Mouse (Mus musculus): ENCODE measurements around the gene Pex3. TPM values are rescaled to one million over a fixed set of nuclear protein-coding genes. Genes with fewer than 3 reads are reported as not detected.

Pex3 gene
- polyA plus RNA-seq, 1 experiment from 2014 or later, result 31.0 TPM

GRCm38 (mm10) chr10:13572410-13572809 lies 19.5 kb upstream of the Pex3 start:
- Histone ChIP-seq H3K36me3 (ENCODE audit: control insufficient read depth, insufficient read depth, low read length) (no peaks in the 10 kb centered on the region), H3K4me2 (ENCODE audit: low read length) (no peak overlapping the region), H3K9me3 (ENCODE audit: control insufficient read depth, low read length) (no peaks in the 10 kb centered on the region), H3K27ac (ENCODE audit: low read depth, low read length) (no peak overlapping the region), H3K4me3 (ENCODE audit: low read length) (no peak overlapping the region), H3K27me3 (replicated peaks; ENCODE audit: control insufficient read depth, insufficient read depth, low read length) (no peaks in the 10 kb centered on the region), H3K9ac (ENCODE audit: low read depth, low read length) (no peak overlapping the region), H3K4me1 (ENCODE audit: control insufficient read depth, insufficient read depth, low read depth, low read length) (peaks cover 4% of the 10 kb centered on the region)
- no peak for ATAC-seq
- 89% methylated on average over 6 of the region's 6 CpGs for WGBS

- Histone ChIP-seq H3K9ac (ENCODE audit: low read depth, low read length) (no peak overlapping the region), H3K27ac (ENCODE audit: low read depth, low read length) (no peak overlapping the region), H3K9me3 (ENCODE audit: control insufficient read depth, low read length) (no peaks in the 10 kb centered on the region), H3K4me2 (ENCODE audit: low read length) (no peak overlapping the region), H3K36me3 (ENCODE audit: control insufficient read depth, insufficient read depth, low read length) (no peaks in the 10 kb centered on the region), H3K4me3 (ENCODE audit: low read length) (no peak overlapping the region), H3K27me3 (replicated peaks; ENCODE audit: control insufficient read depth, insufficient read depth, low read length) (no peaks in the 10 kb centered on the region), H3K4me1 (ENCODE audit: control insufficient read depth, insufficient read depth, low read depth, low read length) (peaks cover 4% of the 10 kb centered on the region)
- no peak for ATAC-seq
- WGBS, result 48% methylated on average over 10 of the region's 10 CpGs
These were observed 19.1 kb upstream of the Pex3 start for GRCm38 (mm10) chr10:13572003-13572402.

DNA sequence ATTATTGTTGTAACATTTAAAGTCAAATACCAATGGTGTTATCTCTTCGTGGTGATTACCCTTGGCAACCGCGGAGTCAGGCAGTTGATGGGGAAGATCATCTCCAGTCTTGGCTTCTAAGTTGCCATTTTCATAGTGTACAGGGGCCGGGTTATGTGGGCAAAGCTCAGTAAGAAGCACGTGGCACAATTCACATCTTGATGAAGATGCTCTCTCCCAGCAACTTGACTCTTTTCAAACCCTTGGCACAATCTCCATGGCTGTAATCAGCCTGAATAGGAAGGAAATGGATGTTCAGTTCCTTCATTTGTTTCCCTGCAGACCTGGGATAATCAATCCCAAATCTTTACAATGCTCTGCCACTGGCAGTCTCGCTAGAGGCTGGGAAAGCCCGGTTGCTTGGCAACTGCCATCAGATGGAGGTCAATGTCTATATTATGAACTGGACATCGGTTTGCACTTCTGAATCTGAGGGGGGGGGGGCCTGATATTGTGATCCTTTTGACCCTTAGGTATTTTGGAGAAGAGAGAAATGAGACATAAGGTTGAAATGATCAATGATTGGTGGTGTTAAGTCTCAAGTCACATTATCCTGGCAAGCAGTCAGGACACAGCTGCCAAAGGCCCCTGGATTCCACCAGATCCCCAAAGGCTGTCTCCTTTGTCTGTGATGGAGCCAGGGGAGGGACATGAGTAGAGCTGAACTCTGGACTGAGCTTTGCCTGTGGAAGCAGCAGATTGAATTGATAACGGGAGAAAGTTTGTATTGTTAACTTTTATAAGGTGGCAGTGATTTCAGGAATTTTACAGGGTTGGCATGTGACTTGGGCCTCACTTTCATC lies 18.0 kb upstream of the Pex3 start:
- Histone ChIP-seq H3K9ac (ENCODE audit: low read depth, low read length) (no peak overlapping the region), H3K27ac (ENCODE audit: low read depth, low read length) (no peak overlapping the region), H3K36me3 (ENCODE audit: control insufficient read depth, insufficient read depth, low read length) (no peaks in the 10 kb centered on the region), H3K4me1 (ENCODE audit: control insufficient read depth, insufficient read depth, low read depth, low read length) (peaks cover 4% of the 10 kb centered on the region), H3K27me3 (replicated peaks; ENCODE audit: control insufficient read depth, insufficient read depth, low read length) (no peaks in the 10 kb centered on the region), H3K4me2 (ENCODE audit: low read length) (no peak overlapping the region), H3K4me3 (ENCODE audit: low read length) (no peak overlapping the region), H3K9me3 (ENCODE audit: control insufficient read depth, low read length) (no peaks in the 10 kb centered on the region)
- WGBS, result 33% methylated on average over 9 of the region's 9 CpGs
- ATAC-seq, result no peak

DNA sequence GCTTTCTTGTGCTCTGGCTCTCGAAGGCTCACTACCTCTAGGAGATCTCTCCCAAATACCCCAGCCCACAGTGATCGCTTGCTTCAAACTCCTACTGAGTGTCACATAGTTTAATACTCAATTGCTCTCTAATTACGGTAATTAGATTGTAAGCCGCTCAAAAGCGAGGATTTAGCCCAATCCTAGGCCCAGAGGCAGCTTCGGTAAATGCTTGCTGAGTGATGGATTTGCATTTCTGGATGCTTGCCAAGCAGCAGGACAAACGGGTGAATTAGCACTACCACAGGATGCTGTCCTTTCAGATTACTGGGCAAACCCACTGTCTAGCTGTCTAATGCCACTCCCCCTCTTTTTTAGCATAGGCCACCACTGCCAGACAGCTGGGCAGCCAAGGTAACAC lies 16.9 kb upstream of the Pex3 start:
- H3K36me3 ChIP-seq (ENCODE audit: control insufficient read depth, insufficient read depth, low read length), result no peaks in the 10 kb centered on the region
- H3K4me2 ChIP-seq (ENCODE audit: low read length), result no peak overlapping the region
- no peaks in the 10 kb centered on the region for H3K27me3 ChIP-seq (replicated peaks; ENCODE audit: control insufficient read depth, insufficient read depth, low read length)
- H3K4me1 ChIP-seq (ENCODE audit: control insufficient read depth, insufficient read depth, low read depth, low read length), result peaks cover 6% of the 10 kb centered on the region
- H3K4me3 ChIP-seq (ENCODE audit: low read length), result no peak overlapping the region
- 33% methylated on average over 7 of the region's 7 CpGs for WGBS
- peak; percentile 68 for ATAC-seq
- H3K9ac ChIP-seq (ENCODE audit: low read depth, low read length), result no peak overlapping the region
- no peaks in the 10 kb centered on the region for H3K9me3 ChIP-seq (ENCODE audit: control insufficient read depth, low read length)
- no peak overlapping the region for H3K27ac ChIP-seq (ENCODE audit: low read depth, low read length)

- Histone ChIP-seq H3K4me2 (ENCODE audit: low read length) (no peak overlapping the region), H3K27me3 (replicated peaks; ENCODE audit: control insufficient read depth, insufficient read depth, low read length) (no peaks in the 10 kb centered on the region), H3K4me1 (ENCODE audit: control insufficient read depth, insufficient read depth, low read depth, low read length) (peaks cover 6% of the 10 kb centered on the region), H3K9me3 (ENCODE audit: control insufficient read depth, low read length) (no peaks in the 10 kb centered on the region), H3K4me3 (ENCODE audit: low read length) (no peak overlapping the region), H3K27ac (ENCODE audit: low read depth, low read length) (no peak overlapping the region), H3K9ac (ENCODE audit: low read depth, low read length) (no peak overlapping the region), H3K36me3 (ENCODE audit: control insufficient read depth, insufficient read depth, low read length) (no peaks in the 10 kb centered on the region)
- WGBS, result 72% methylated on average over 13 of the region's 13 CpGs
- no peak for ATAC-seq
These were observed 13.5 kb upstream of the Pex3 start for GRCm38 (mm10) chr10:13566393-13566792.

DNA sequence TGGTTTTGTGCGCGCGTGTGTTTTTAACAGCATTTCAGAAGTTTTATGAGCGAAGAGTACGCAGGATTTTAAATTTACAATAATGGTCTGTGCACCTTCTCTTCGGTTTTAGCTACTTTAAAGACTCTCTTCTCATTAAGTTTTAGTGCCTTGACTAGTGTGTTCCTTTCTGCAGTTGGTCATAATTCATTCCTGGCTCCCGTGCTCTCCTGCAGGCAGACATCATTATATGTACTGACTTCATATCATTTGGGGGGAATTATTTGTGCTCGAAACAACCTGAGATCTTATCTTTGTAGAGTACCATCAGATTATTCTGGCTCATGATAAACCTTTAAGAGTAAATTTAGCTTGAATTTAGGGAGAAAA lies 12.1 kb upstream of the Pex3 start:
- ATAC-seq, result no peak
- Histone ChIP-seq H3K4me1 (ENCODE audit: control insufficient read depth, insufficient read depth, low read depth, low read length) (peaks cover 3% of the 10 kb centered on the region), H3K4me3 (ENCODE audit: low read length) (peak overlapping the region; percentile 33), H3K36me3 (ENCODE audit: control insufficient read depth, insufficient read depth, low read length) (no peaks in the 10 kb centered on the region), H3K27ac (ENCODE audit: low read depth, low read length) (no peak overlapping the region), H3K27me3 (replicated peaks; ENCODE audit: control insufficient read depth, insufficient read depth, low read length) (no peaks in the 10 kb centered on the region), H3K4me2 (ENCODE audit: low read length) (peak overlapping the region; percentile 72), H3K9me3 (ENCODE audit: control insufficient read depth, low read length) (no peaks in the 10 kb centered on the region), H3K9ac (ENCODE audit: low read depth, low read length) (peak overlapping the region; percentile 41; the same call in 1 of the 2 replicates)
- WGBS, result 53% methylated on average over 8 of the region's 8 CpGs

DNA sequence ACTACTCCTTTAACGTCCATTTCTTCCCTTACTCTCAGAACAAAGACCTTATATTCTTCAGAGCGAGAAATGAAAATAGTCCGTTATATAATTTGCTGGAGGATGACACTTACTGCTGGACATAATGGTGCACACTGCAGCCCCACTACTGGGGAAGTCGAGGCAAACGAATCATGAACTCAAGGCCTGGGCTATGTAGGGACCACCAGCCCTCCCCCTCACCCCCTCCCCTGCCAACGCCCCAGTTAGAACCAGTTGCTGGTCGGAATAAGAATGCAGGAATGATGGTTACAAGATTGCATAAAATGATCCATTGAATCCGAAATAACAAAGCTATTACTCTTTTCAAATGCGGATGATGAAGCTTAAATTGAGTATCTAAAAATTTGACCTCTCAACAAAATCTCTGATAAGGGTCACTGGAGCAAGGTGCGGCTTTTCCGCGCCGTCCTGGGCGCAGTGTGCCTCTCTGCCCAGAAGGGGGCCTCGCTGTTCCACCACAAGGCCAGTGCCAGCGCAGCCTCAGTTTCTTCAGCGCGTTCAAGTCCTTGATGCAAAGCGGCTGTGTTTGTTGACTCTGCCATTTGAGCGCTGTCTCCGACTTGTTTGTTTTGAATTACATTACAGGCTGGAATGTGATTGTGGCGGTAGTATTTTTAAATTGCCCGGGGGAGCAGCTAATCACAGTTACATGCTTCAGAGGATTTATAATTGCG lies 11.6 kb upstream of the Pex3 start:
- peak overlapping the region; percentile 41; the same call in 1 of the 2 replicates for H3K9ac ChIP-seq (ENCODE audit: low read depth, low read length)
- WGBS, result 26% methylated on average over 24 of the region's 24 CpGs

DNA sequence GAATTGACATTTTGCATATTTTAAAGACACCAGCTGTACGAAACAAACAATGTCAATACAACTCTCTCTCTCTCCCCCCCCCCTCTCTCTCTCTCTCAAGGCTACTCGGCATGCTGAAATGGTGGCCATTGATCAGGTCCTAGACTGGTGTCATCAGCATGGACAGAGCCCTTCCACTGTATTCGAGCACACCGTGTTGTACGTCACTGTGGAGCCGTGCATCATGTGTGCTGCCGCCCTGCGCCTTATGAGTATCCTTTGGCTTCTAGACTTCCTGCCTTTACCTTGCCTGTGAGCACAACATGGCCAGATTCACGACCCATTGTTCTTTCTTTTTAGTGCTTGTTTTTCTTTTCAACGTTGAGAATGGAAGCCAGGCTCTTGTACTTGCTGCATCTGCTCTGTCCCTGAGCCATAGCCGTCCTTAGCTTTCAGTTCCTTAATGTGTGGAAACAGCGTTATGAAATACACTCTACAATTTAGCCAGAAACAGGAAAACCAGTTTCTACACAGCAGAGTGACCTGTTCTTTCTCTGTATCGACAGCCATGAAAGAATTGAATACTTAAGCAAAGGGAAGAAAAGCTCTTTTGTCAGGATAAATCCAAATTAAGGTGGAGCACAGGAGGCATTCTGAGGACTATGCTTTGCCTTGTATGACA lies 7.2 kb upstream of the Pex3 start:
- Histone ChIP-seq H3K36me3 (ENCODE audit: control insufficient read depth, insufficient read depth, low read length) (no peaks in the 10 kb centered on the region), H3K27ac (ENCODE audit: low read depth, low read length) (no peak overlapping the region), H3K4me2 (ENCODE audit: low read length) (no peak overlapping the region), H3K9ac (ENCODE audit: low read depth, low read length) (no peak overlapping the region), H3K4me3 (ENCODE audit: low read length) (no peak overlapping the region), H3K27me3 (replicated peaks; ENCODE audit: control insufficient read depth, insufficient read depth, low read length) (no peaks in the 10 kb centered on the region), H3K4me1 (ENCODE audit: control insufficient read depth, insufficient read depth, low read depth, low read length) (peaks cover 3% of the 10 kb centered on the region), H3K9me3 (ENCODE audit: control insufficient read depth, low read length) (no peaks in the 10 kb centered on the region)
- no peak for ATAC-seq
- WGBS, result 92% methylated on average over 13 of the region's 13 CpGs

More for the DNA sequence above, 11.6 kb upstream of the Pex3 start:
- peaks cover 3% of the 10 kb centered on the region for H3K4me1 ChIP-seq (ENCODE audit: control insufficient read depth, insufficient read depth, low read depth, low read length)
- peak; percentile 87 for ATAC-seq
- peak overlapping the region; percentile 33 for H3K4me3 ChIP-seq (ENCODE audit: low read length)
- no peak overlapping the region for H3K27ac ChIP-seq (ENCODE audit: low read depth, low read length)
- no peaks in the 10 kb centered on the region for H3K9me3 ChIP-seq (ENCODE audit: control insufficient read depth, low read length)
- H3K4me2 ChIP-seq (ENCODE audit: low read length), result peak overlapping the region; percentile 72
- H3K27me3 ChIP-seq (replicated peaks; ENCODE audit: control insufficient read depth, insufficient read depth, low read length), result no peaks in the 10 kb centered on the region
- H3K36me3 ChIP-seq (ENCODE audit: control insufficient read depth, insufficient read depth, low read length), result no peaks in the 10 kb centered on the region

- no peak for ATAC-seq
- Histone ChIP-seq H3K4me3 (ENCODE audit: low read length) (no peak overlapping the region), H3K9me3 (ENCODE audit: control insufficient read depth, low read length) (no peaks in the 10 kb centered on the region), H3K27me3 (replicated peaks; ENCODE audit: control insufficient read depth, insufficient read depth, low read length) (no peaks in the 10 kb centered on the region), H3K4me2 (ENCODE audit: low read length) (no peak overlapping the region), H3K27ac (ENCODE audit: low read depth, low read length) (no peak overlapping the region), H3K4me1 (ENCODE audit: control insufficient read depth, insufficient read depth, low read depth, low read length) (peaks cover 9% of the 10 kb centered on the region), H3K36me3 (ENCODE audit: control insufficient read depth, insufficient read depth, low read length) (no peaks in the 10 kb centered on the region), H3K9ac (ENCODE audit: low read depth, low read length) (no peak overlapping the region)
- 100% methylated on average over 1 of the region's 1 CpGs for WGBS
These were observed 1.4 kb upstream of the Pex3 start for GRCm38 (mm10) chr10:13554316-13554715.

All from hindbrain, embryonic 16.5 days (tissue).